Mouse (Mus musculus): ENCODE results near the gene Kirrel3. TPM values are rescaled to one million over a fixed set of nuclear protein-coding genes. Genes with fewer than 3 reads are reported as not detected.

Kirrel3 gene
- total RNA-seq, 2 experiments from 2014 or later: 51.8 to 55.1 TPM

DNA sequence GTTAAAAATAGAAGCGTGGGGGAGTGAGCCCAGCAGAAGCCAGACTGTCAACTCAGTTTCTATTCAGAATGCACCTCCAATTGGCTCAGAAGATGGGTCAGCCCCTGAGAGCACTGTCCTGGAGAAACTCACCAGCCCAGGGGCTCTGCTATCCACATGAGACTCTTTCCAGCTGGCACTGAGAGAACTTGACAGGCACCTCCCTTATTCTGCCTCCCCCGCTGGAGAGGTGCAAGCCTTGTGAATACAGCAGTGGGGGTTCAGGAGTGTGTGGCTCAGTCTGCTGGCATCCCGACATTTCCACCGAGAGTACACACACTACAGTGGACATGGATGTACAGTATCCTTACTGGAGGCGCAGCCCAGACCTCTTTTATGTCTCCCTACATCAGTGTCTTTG, 210.0 kb downstream of the Kirrel3 start:
- no peak for DNase-seq

DNA sequence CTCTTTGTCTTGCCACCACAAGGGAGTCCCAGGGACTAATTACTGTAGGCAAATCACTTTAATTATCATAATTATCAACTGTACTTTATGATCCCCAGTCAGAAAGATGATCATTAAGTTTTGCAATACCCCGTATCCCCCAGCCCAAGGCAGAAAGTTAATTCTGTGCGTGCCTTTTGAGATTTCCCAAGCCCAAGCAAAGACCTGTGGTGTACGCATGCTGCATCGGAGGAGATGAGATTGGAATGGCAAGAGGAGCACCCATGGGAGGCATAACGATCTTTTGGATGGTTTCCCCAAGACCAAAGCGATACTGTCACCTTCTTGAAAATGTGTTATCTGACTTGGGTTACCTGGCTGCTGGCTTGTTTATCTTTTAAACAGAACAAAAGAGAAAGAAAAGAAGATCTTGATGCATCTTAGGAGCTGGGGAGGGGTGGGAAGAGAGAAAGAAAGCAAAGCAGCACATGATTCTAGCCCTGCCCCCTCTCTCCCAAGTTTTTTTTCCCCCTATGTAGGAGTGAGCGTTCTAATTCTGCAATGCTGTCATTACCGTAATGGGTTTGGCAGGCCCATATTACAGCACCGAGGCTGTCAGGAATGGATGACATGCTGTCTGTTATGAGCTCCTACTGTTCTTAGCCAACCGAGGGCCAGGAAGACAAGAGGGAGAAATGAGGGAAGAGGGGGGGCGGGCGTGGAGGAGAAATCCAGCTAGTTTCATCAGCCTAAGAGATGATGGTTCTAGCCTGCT, 218.0 kb downstream of the Kirrel3 start:
- no peak for DNase-seq

DNA sequence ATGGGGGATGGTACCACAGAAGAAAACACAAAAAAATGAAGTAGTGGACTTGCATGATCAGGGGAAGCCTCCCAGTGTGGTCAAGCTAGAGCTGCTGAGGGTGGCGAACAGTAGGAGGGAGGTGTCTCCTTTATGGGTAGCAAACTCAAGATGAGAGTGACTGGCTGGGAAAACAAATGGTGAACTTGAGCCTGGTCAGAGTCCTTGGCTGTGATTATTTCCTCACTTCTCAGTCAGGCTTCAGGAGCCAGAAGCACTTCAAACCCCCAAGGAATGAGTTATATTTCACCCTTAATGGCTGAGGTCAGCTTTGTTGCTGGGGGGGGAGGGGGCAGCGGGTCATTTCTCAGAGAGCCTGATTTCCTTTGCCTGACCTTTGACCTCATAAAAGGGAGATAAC, 218.7 kb downstream of the Kirrel3 start:
- no peak for DNase-seq

DNA sequence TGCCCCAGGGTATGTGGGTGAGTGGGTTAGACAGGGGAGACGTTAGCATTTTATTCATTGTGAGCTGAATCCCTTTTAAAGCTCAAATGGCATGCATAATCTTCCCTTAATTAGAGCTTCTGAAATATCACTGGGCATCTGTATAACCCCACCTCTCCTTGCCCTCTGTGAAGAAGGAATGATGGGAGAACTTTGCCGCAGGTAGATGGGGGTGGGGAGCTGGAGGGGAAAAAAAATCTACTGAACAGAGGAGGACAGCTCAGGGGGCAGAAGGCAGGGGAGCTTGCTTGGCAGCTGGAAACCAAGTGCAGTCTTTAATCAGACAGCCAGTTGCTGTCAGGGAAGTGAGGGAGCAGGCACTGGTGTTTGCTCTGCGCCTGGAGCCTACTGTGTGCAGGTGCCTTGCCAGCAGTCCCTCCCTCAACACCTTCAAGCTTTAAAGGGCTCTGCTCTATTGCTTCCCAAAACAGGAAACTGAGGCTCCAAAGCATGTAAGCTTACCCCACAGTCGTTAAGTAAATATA, 220.7 kb downstream of the Kirrel3 start:
- DNase-seq: no peak

DNA sequence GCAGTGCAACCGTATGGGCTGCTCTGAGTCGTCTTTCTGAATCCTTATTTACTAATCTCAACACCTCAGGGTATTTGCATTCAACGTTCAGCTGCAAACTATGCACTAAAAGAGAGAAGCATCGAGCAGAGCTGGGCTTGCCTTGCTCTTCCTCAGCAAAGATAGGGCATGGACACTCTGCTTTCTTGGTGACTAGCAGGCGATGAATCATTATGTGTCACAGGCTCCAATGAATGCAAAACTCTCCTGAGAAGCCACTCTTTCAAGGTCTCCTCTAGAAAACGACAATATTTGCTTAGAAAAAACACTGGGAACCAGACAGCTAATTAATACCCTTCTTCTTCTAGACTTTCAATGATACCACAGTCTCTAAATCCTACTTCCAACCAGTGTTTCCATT, 223.0 kb downstream of the Kirrel3 start:
- DNase-seq: no peak

DNA sequence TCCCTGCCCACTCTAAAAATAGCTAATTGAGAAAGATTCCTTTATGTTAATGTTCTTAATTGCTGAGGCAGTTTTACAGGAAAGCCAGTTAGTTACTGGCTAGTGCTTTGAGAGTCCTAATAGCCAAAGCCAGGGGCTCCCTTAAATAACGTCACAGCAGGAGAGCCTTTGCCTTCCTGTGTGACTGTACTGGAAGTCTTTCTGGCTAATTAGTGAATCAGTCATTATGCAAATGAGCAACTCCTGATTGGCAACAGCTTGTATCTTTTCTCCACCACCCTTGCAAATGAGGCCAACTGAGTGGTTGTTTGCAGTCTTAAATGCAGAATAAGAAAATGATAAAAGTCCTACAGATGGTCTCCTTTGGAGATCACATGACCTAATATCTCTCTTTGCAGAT, 226.3 kb downstream of the Kirrel3 start:
- DNase-seq: no peak

DNA sequence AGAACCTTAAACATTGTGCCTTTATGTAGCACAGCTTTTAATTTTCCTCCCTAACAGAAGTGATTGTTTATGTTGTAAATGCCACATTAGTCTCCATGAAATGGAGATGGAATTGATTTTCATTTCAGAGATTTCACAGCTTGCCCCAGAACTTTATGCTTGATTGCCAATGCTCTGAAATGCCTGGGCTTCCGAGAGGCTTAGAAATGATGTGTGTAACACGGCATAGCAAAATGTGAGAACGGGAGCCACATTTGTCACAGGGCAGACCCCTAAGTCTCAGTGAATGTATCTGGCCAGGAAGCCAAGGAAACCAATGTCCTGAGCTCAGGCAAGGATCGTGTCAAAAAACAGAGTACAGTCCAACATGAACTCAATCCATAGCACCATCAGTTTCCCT, 227.3 kb downstream of the Kirrel3 start:
- no peak for DNase-seq

DNA sequence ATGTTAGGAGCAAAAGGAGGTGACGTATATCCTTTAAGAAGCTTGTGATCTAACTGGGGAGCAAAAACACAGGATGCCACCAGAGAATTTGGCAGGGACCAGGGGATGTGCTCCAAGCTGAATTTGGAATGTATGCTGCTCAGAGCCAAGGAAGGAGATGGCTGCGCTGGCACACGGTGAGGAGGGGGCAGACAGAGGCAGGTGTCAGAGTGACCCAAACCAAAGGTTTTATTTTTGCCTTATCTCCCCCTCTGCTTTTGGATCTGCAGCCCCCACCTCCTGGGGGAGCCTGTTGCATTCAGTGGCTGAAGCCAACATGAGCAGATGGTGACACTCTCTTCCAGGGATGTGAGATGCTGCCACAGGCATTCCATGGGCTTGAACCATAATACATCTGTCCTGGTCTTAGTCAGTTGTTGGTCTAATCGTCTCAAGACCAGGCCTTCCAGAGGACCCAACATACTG, 227.8 kb downstream of the Kirrel3 start:
- no peak for DNase-seq

DNA sequence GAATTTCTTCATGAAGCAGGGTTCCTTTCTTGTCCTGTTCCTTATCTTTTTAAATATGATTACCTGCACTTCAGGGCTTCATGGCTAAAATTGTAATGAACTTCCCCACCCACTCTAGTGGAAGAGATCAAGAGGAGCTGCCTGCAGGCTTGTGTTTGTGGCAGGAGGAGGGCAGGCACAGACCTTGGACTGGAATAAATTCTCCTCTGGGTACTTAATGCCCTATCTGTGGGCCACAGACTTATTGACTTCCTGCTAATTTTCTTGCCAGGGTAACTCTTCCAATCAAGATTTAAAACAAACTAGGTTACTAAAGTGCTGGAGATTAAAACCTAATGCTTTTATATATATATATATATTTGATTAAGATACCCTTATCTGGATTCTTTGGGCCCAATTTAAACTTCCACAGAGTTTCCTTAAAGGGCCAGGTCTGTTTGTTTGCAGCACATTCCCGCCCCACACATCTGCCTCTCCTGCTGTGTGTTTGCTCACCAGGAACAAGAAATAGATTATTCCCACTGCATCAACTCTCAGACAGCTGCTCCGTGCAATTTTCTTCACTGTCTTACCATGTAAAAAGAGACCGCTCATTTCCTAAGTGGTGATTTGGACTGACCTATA, 229.4 kb downstream of the Kirrel3 start:
- no peak for DNase-seq

DNA sequence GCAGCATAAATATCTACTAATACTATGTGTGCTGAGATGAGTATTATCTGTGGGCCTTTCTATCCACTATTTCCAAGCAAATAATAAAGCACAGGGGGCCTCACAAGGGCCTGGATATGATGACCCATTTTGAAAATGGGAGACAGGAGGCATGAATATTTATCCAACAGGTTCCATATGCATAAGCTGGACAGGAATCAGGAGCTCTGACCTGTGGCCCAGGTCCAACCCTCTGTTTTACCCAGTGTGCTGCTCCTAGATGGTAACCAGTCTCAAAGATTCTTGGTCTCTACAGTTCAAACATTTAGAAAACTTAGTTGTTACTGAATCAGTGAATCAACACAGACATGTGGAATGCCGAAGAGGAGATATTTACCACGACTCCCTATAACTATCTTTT, 230.8 kb downstream of the Kirrel3 start:
- no peak for DNase-seq

DNA sequence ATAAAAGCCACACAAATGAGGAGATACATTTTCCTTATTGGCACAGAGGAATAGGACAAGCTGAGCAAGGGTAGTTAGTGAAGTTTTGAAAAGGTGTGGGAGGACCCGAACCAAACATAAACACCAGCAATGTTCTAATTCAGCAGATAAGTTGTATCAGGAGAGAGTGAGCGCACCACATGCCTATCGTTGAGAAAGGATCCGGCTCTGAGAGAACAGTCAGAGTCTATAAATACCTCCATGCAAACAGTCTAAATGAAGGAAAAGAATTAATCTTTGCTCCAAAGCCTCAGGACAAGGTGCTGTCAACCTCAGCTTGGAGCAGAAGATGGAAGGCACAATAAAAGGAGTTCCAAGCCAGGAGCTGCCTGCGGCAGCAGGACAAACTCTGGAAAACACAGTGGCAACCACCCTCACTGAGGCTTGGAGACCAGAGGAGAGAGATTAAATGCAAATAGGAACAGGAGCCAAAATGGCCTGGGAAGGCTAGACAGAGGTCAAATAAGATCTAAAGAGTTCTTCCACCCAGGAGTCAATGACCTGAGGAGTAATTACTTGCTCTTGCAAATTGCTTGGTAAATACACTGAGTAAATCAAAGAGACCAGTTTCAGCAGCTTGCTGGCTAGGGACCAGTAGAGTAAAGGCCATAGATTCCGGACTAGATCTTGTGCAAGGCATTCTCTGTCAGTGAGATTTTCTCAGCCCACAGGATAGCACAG, 235.9 kb downstream of the Kirrel3 start:
- no peak for DNase-seq

DNA sequence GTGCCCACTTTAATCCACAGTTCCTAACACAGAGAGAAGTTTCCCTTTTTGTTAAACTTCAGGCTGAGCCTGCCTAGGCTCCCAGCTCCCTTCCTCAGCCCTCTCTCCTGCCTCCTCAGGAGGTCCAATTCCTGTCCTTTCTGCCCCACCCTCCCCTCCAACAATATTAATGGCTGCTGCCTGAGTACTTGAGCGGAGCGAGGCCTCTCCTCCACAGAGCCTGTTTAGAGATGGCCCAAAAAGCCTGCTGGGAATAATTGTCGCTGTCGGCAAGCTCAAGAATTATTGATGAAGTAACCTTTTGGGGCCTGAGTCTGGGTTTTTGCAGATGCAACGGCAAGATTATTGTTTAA, 236.5 kb downstream of the Kirrel3 start:
- no peak for DNase-seq

DNA sequence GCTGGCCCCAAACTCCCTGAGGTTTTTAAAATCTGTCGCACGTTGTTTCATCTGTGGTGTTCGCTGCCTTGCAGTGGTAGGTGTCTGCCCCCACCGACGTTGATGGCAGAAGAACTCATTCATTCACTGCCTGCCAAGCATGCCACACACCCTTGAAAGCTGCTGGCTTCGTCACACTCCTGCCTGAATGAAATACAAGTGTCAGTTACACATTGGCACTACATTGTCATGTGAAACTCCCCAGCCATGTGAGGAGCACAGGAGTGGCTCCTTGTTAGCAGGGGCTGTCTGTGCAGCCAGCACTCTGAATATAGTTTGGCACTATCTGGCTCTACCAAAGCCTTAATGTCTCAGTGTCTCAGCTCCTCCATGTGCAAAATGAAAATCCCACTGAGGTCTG, 246.8 kb downstream of the Kirrel3 start:
- no peak for DNase-seq

DNA sequence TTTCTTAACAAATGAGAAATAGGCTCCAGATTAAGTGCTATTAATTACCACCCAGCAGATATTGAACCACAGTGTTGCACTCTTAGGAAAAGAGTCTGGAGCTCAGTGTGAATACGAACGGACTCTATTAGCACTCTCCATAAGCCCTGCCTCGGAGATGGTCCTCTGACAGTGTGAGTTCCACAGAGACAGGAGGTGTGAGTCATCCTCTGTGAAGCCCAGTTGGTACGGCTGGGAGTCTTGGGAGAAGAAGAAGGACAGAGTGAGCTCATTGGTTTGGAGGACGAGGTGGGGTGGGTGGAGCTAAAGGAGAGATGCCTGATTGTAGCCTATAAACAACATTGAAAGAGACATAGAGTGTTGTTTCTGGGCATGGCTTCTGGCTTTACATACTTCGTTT, 247.9 kb downstream of the Kirrel3 start:
- DNase-seq: no peak

DNA sequence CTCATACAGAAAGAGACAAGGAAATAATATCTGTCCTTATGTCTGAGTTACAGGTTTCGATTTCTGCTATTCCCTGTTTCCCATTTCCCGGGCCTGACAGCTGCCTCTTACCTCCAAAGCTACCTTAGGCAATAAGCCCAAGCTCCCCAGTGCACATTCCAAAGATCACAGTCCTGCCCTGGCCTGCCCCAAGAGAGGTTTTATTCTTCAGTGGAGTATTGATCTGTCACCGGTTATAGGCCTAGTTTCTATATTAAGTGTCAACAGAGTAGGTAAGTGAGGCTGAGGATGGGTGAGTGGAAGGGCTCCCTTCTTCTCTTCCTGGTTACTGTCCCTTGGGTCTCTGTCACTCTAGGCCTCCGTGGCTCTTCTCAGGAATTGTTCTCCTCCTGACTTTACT, 249.3 kb downstream of the Kirrel3 start:
- no peak for DNase-seq

DNA sequence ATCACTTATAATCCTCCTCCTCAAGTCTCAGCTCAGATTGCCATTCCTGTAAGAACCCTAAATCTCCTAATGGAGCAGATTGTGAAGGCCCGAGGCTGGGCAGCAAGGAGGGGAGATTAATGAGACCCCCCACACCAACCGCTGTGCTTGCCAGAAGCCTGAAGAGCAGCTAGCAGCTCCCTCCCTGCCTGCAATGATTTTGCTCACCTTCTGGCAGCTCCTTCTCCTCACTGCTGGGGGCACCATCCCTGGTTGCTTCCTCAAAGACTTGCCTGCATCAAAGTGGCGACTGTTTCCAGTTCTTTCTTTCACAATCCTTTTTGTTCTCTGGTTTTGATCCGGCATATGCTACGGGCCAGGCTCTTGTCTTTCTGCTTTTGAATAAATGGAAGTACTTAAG, 253.7 kb downstream of the Kirrel3 start:
- no peak for DNase-seq

DNA sequence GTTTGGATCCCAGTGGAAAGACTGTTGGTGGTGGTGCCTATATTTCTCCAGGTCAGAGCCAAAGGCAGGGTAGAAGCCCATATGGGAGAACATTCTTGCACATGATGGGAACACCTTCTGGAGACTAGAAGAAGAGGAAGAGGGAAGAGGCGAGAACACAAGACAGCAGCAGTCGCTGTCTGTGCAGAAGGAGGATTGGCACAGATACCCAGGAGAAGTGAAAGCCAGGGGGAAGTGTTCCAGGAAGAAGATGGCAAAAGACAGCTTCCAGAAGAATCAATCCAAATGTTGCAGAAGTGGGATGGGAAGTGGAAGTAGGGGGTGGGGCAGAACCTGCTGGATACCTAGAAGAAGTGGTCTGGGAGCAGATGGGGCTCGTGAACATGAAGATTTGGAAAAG, 255.1 kb downstream of the Kirrel3 start:
- no peak for DNase-seq

DNA sequence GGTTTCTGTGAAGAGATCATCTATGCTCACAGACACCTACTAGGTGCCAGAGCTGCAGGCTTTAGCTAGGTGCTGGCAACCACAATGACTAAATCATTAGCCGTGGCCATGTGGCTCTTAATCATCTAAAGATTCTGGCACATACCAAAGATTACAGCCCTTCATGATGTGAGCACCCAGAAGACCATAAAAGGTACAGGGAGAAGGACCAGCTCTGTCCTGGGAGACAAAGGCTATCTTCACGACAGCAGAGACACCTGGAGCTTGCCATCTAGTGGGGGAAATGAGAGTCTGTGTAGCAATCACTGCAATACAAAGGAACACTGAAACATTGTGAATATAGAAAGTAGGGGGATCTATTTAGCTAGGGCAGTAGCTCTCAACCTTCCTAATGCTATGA, 262.3 kb downstream of the Kirrel3 start:
- DNase-seq: no peak

DNA sequence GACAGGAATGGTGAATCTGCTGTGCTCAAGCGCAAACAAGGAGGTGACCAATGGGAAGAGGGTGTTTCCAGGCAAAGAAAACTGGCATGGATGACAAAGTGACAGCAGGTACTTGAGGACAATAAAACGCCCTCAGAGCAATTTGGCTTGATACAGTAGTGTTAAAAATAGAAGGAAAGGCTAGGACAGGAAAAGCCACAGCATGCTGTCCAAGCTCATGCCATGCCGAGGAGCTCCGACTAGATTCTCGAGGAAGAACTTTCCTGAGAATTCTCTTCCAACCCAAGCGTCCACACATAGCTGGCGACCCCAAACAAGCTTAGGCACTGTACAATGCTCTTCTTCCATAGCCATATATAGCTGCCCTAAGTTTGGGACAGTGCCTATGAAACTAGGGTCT, 263.5 kb downstream of the Kirrel3 start:
- DNase-seq: no peak

DNA sequence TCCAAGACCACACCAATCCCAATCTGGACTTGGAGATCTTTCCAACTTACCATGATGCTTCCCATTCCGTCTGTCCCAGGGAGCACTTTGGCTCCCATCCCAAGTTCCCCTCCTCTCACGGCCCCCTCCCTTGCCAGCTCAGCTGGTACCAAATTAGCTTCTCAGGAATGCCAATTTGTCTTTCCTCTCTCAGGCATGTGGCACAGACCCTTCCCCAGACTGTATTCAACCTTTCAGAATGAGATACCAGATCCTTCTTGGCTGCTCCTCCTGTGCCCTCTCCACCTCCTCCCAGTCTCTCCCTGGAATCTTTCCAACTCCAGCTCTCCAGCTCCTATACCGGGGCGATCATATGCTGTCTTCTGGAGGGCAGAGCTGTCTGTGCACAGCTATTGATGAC, 264.2 kb downstream of the Kirrel3 start:
- peak in 1 of 2 experiments; percentile 36 for DNase-seq

DNA sequence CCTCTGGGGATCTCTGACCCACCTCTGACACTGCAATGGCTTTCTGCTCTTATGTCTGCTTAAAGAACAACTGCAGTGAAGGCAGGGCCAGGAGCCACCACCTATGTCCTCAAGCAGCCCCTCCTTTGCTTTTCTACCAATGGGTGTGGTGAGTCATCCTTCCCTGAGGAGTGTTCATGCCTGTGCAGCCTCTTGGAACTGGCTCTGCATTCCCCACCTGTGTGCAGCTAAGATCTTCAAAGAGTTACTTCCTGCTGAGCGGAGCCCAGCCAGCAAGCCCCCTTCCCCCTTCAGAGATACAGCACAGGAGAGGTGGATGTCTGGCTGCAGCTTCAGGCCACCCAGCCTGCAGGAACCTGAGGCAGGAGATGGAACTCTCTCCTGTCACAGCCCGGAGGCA, 265.2 kb downstream of the Kirrel3 start:
- no peak for DNase-seq

DNA sequence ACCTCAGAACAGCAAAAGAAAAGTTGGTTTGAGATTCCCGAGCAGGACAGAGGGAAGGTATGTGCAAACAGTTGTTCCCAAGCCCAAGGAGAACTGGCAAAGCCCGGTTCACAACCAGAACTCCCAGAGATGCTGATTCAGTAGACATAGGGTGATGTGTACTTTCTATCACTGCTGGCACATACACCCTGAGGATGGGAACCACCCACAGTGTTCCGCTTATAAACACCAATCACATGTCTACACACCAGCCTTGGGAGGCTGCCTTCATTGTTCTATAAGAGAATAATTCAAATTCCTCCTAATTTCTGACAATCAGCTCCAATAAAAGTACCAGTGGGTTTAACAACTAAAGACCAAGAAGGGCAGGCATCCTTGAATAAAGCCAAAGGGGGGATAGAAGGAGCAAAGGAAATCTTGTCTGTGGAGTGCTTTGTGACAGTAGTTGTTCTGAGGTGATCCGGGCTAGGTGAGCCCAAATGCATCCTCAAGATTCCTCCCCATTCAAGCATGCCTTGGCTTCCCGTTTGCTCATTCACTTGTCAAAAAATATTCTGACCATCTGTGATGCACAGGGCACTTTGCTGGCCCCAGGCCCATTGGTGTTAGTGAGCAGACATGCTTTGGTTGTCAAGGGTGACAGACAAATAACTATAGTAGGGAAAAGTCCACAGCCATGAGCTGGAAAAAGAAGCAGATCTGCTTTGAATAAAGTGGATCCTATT, 266.5 kb downstream of the Kirrel3 start:
- DNase-seq: peak in 1 of 2 experiments; percentile 45

DNA sequence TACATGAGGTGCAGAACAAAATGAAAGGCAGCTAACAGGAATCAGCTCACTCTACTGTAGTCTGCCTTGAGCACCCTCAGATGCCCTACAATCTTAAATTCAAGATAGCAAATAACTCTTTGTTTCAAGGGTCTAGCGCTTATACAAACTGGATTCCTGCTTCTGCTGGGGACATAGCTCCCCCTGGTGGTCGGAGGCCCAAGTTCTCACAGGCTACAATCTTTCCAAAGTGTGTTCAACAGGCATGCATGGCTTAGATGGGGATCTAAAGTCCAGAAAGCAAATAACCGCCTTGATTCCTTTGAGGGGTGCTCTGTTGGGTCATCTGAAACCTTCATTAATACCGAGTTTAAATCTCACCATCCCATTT, 267.1 kb downstream of the Kirrel3 start:
- peak; percentile 64 to 66 for DNase-seq

All from layer of hippocampus, postnatal 36 days (tissue).